Mouse (Mus musculus) testis, adult 2 months (tissue): ENCODE measurements around the gene Tmem104.

Source experiments
- CTCF ChIP-seq: fragments of 200-500 bp; IDR thresholded peaks from 2 replicates; pipeline ENCODE4 v1.5.1; 2012; ENCODE audit warnings: low read depth, mild to moderate bottlenecking, inconsistent platforms, low read length, moderate library complexity; ENCODE audit not compliant: control insufficient read depth, insufficient read depth, insufficient replicate concordance
- POLR2A ChIP-seq: fragments of 200-500 bp; IDR thresholded peaks from 2 replicates; pipeline ENCODE4 v1.6.1; 2012; ENCODE audit warnings: low read depth, mild to moderate bottlenecking, inconsistent platforms, low read length, moderate library complexity; ENCODE audit not compliant: control insufficient read depth

GRCm38 (mm10) chr11:115147813-115148212 is 39.5 kb upstream of the Tmem104 start:
- TF ChIP-seq POLR2A, result no peak
- no peak for TF ChIP-seq CTCF
